Mouse (Mus musculus) natural killer cell, adult 2 months (primary cell): ENCODE results near the gene Rbm38.

Experiments used
- DNase-seq, 2 experiments: peaks; one replicate each; pipeline ENCODE4 v3.0.0; 2022; ENCODE audit warnings: low spot score in 2 of 2

The Rbm38 gene

GRCm38 (mm10) chr2:173036055-173036454 lies 15.8 kb downstream of the Rbm38 start:
- no peak for DNase-seq

GRCm38 (mm10) chr2:173036611-173037010 lies 16.3 kb downstream of the Rbm38 start:
- DNase-seq = no peak

- DNase-seq = no peak
Observed at GRCm38 (mm10) chr2:173037347-173037746, 17.0 kb downstream of the Rbm38 start.

- DNase-seq = peak; percentile 56 to 59
Observed at GRCm38 (mm10) chr2:173037827-173038607, 17.7 kb downstream of the Rbm38 start.

GRCm38 (mm10) chr2:173039041-173039440 lies 18.7 kb downstream of the Rbm38 start:
- no peak for DNase-seq

- DNase-seq = no peak
Observed at GRCm38 (mm10) chr2:173040803-173041202, 20.5 kb downstream of the Rbm38 start.

GRCm38 (mm10) chr2:173041242-173041641 lies 20.9 kb downstream of the Rbm38 start:
- no peak for DNase-seq

GRCm38 (mm10) chr2:173041893-173042292 lies 21.6 kb downstream of the Rbm38 start:
- no peak for DNase-seq

GRCm38 (mm10) chr2:173042504-173043162 lies 22.3 kb downstream of the Rbm38 start:
- no peak for DNase-seq

- no peak for DNase-seq
Observed at GRCm38 (mm10) chr2:173044198-173044970, 24.1 kb downstream of the Rbm38 start.

- DNase-seq = peak in 1 of 2 experiments; percentile 65
Observed at GRCm38 (mm10) chr2:173046582-173047297, 26.4 kb downstream of the Rbm38 start.

- DNase-seq = no peak
Observed at GRCm38 (mm10) chr2:173047471-173047870, 27.2 kb downstream of the Rbm38 start.

- no peak for DNase-seq
Observed at GRCm38 (mm10) chr2:173048041-173048745, 27.9 kb downstream of the Rbm38 start.

GRCm38 (mm10) chr2:173049231-173049630 lies 28.9 kb downstream of the Rbm38 start:
- DNase-seq = no peak

GRCm38 (mm10) chr2:173049817-173050216 lies 29.5 kb downstream of the Rbm38 start:
- DNase-seq = no peak

GRCm38 (mm10) chr2:173050604-173051382 lies 30.5 kb downstream of the Rbm38 start:
- no peak for DNase-seq

GRCm38 (mm10) chr2:173052881-173053280 lies 32.6 kb downstream of the Rbm38 start:
- DNase-seq = no peak

- DNase-seq = peak; percentile 64 to 75
Observed at GRCm38 (mm10) chr2:173053846-173054245, 33.5 kb downstream of the Rbm38 start.

- no peak for DNase-seq
Observed at GRCm38 (mm10) chr2:173056303-173056881, 36.1 kb downstream of the Rbm38 start.

GRCm38 (mm10) chr2:173056882-173057315 lies 36.6 kb downstream of the Rbm38 start:
- no peak for DNase-seq
